Comparison of ENCODE assay signal across 11 mouse cellular contexts in the genomic region with DNA sequence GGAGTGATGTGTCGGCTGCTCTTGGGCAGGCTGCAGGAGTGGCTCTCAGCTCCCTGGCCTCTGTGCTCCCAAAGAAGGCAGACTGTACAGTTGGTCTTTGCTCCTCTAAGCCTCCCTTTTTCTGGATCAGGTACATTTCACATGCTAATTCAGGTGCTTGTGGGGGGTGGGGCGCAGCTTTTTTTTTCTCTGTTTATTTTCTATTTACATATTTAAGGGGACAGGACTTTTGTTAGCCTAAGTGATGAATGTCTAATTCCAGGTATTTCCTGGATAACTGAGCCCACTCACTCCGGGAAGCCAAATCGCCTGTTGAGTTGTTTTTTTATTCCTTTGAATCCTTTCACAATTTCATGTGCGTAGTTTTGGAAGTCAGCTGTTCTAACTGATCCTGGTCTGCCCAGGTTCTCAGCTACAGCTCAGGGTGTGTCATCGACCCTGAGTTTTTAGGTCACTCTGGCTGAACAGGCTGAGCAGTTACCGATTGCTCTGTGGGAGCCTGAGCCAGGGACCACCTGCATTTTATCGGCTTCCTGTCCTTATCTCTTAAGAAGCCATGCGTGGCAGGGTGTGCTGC. TPM values are rescaled to one million over a fixed set of nuclear protein-coding genes. Genes with fewer than 3 reads are reported as not detected.
DNase-seq lines count a peak whose midpoint lies in the region; ATAC-seq and TF ChIP-seq lines count a peak whose summit lies in the region.
"Had no signal": no experiment of that assay in that cellular context is flagged by ENCODE, and none has a peak within 500 bp of the region (broad histone marks: within the 10 kb centered on the region; RNA-seq: fewer than 3 reads in every experiment).

No protein-coding gene starts in this region.

- no peak overlapping the region for H3K4me3 ChIP-seq in intestine, embryonic 15.5 days (replicated peaks)
- no peak overlapping the region for H3K4me3 ChIP-seq in myocyte
- H3K4me3 ChIP-seq in embryonic facial prominence, embryonic 10.5 days, result no peak overlapping the region
- H3K4me3 ChIP-seq in layer of hippocampus, adult 2 months, result no peak overlapping the region
- H3K4me3 ChIP-seq: forebrain, embryonic 12.5 days had no signal

- DNase-seq in kidney, adult 18-20 months, result peak; percentile 43
- no peak for DNase-seq in kidney, postnatal 10 days
- peak; percentile 99 for DNase-seq in R1 (ENCODE audit: low read depth, low spot score)
- no peak for DNase-seq in embryonic facial prominence, embryonic 10.5 days (ENCODE audit: low spot score)
- no peak for DNase-seq in layer of hippocampus, adult 2 months (ENCODE audit: low spot score in 2 of 2)
- DNase-seq: cerebellum, adult 9-10 months had no signal

- WGBS in intestine, embryonic 15.5 days, result 38% methylated on average over 9 of the region's 9 CpGs
- 26% methylated on average over 9 of the region's 9 CpGs for WGBS in embryonic facial prominence, embryonic 10.5 days

- H3K79me2 ChIP-seq in myocyte (ENCODE audit: control insufficient read depth, insufficient read depth), result peaks cover 100% of the 10 kb centered on the region

- no peaks in the 10 kb centered on the region for H3K36me3 ChIP-seq in intestine, embryonic 15.5 days
- H3K36me3 ChIP-seq in myocyte (ENCODE audit: control insufficient read depth, insufficient read depth), result no peaks in the 10 kb centered on the region
- no peaks in the 10 kb centered on the region for H3K36me3 ChIP-seq in embryonic facial prominence, embryonic 10.5 days (replicated peaks)
- H3K36me3 ChIP-seq: forebrain, embryonic 12.5 days had no signal

- H3K9me3 ChIP-seq in intestine, embryonic 15.5 days, result no peaks in the 10 kb centered on the region
- H3K9me3 ChIP-seq in embryonic facial prominence, embryonic 10.5 days, result no peaks in the 10 kb centered on the region
- H3K9me3 ChIP-seq: forebrain, embryonic 12.5 days had no signal

- no peak overlapping the region for H3ac ChIP-seq in myocyte (ENCODE audit: control insufficient read depth, insufficient read length)

- ATAC-seq in intestine, embryonic 15.5 days, result peak; percentile 42

- H3K27ac ChIP-seq in intestine, embryonic 15.5 days, result 0 out of 2 replicates have a peak overlapping the region, but pooled peaks have one; percentile 36
- H3K27ac ChIP-seq in embryonic facial prominence, embryonic 10.5 days (replicated peaks), result no peak overlapping the region
- H3K27ac ChIP-seq in layer of hippocampus, adult 2 months, result no peak overlapping the region
- H3K27ac ChIP-seq: forebrain, embryonic 12.5 days had no signal

- TF ChIP-seq POLR2A in myocyte (IDR thresholded peaks at IDR 0.05; ENCODE audit: insufficient read length, low read depth), result no peak

- no peak overlapping the region for H3K9ac ChIP-seq in intestine, embryonic 15.5 days
- H3K9ac ChIP-seq: forebrain, embryonic 12.5 days had no signal

- no peak overlapping the region; the same call in 1 of the 2 replicates for H3K4me2 ChIP-seq in intestine, embryonic 15.5 days (replicated peaks)
- peak overlapping the region; percentile 13 for H3K4me2 ChIP-seq in myocyte (ENCODE audit: low read depth)
- H3K4me2 ChIP-seq: forebrain, embryonic 12.5 days had no signal

- H3K27me3 ChIP-seq in intestine, embryonic 15.5 days (replicated peaks), result no peaks in the 10 kb centered on the region
- H3K27me3 ChIP-seq in myocyte (ENCODE audit: control insufficient read depth, insufficient read depth, insufficient read length), result no peaks in the 10 kb centered on the region
- H3K27me3 ChIP-seq in embryonic facial prominence, embryonic 10.5 days (replicated peaks; ENCODE audit: low read depth, poor library complexity, severe bottlenecking), result no peaks in the 10 kb centered on the region
- H3K27me3 ChIP-seq: forebrain, embryonic 12.5 days had no signal

- peaks cover 70% of the 10 kb centered on the region for H3K4me1 ChIP-seq in intestine, embryonic 15.5 days (replicated peaks)
- H3K4me1 ChIP-seq in embryonic facial prominence, embryonic 10.5 days, result peaks cover 99% of the 10 kb centered on the region

- no peak for TF ChIP-seq CTCF in layer of hippocampus, adult 2 months (conservative IDR thresholded peaks at IDR 0.05)

TF ChIP-seq in myocyte, 11 proteins besides CTCF, POLR2A, EP300 and RAD21:
- TF ChIP-seq TCF3 (IDR thresholded peaks at IDR 0.05; ENCODE audit: insufficient read length, low read depth), result no peak
- no peak for TF ChIP-seq TCF12 (IDR thresholded peaks at IDR 0.05; ENCODE audit: insufficient read depth, poor library complexity, severe bottlenecking)
- no peak for TF ChIP-seq CEBPB (IDR thresholded peaks at IDR 0.05; ENCODE audit: insufficient read depth, poor library complexity, severe bottlenecking)
- no peak for TF ChIP-seq SRF (IDR thresholded peaks at IDR 0.05; ENCODE audit: control insufficient read depth, insufficient read length, low read depth)
- TF ChIP-seq POLR2AphosphoS2 (IDR thresholded peaks at IDR 0.05; ENCODE audit: insufficient read length, low read depth), result no peak

RNA-seq across cellular contexts. Expression of a gene that starts 9.4 kb away (rescaled TPM):
- 17.5 and 18.3 TPM in 2 replicates for polyA plus RNA-seq in intestine, embryonic 15.5 days (2015; fragmentation: Nextera tagmentation; extraction: Ambion mirVana)
- polyA plus RNA-seq in myocyte (2012; fragmentation: generic; extraction: Trizol), result 18.8 TPM
- 20.2 and 23.5 TPM in 2 replicates for polyA plus RNA-seq in embryonic facial prominence, embryonic 10.5 days (2016; fragmentation: Nextera tagmentation; extraction: Ambion mirVana)
- total RNA-seq in layer of hippocampus, adult 2 months (2021), result 10 to 100 TPM; 23.9 to 29.0 TPM
- total RNA-seq: megakaryocyte-erythroid progenitor cell, adult 5-6 weeks; MEL had no signal

Comparison
In these comparisons a context has a peak if more than half of its experiments do, and no peak if none do; other contexts are left out.
1. DNase-seq: peak in kidney, adult 18-20 months (single experiment) and R1 (single experiment); none in kidney, postnatal 10 days (single experiment), embryonic facial prominence, embryonic 10.5 days (single experiment) and layer of hippocampus, adult 2 months (0 of 2).